Mouse (Mus musculus) MEL (cell line): ENCODE results near the gene Pdzd7. TPM values are rescaled to one million over a fixed set of nuclear protein-coding genes. Genes with fewer than 3 reads are reported as not detected.
A peak's percentile ranks its signal among the peaks of the same experiment; 100 is the strongest.

Source experiments
- DNase-seq: peaks from one replicate; pipeline ENCODE4 v3.0.0; 2011; ENCODE audit warnings: low read depth, low spot score
- H3K27ac ChIP-seq: 2 replicates; pipeline ENCODE4 v1.5.1; 2012; ENCODE audit warnings: low read depth, mild to moderate bottlenecking, control low read depth, low read length, moderate library complexity; ENCODE audit not compliant: control insufficient read depth
- H3K27me3 ChIP-seq, 2 experiments: fragments of 150-350 bp in 1 of 2; sonication (generic) in 1 of 2; 2 replicates each; pipeline ENCODE4 v1.6.1; 2012; ENCODE audit warnings: low read length in 2 of 2, mild to moderate bottlenecking in 2 of 2, improper control_type of control experiment in 1 of 2, moderate library complexity in 1 of 2; ENCODE audit not compliant: insufficient read depth in 2 of 2, control insufficient read depth in 1 of 2
- H3K36me3 ChIP-seq, 2 experiments: 2 replicates each; pipeline ENCODE4 v1.6.1; 2012 to 2014; ENCODE audit warnings: low read length in 2 of 2, improper control_type of control experiment in 1 of 2, inconsistent platforms in 1 of 2, mild to moderate bottlenecking in 1 of 2; ENCODE audit not compliant: insufficient read depth in 2 of 2, control insufficient read depth in 1 of 2
- H3K4me1 ChIP-seq, 2 experiments: fragments of 150-350 bp in 1 of 2; sonication (generic) in 1 of 2; 2 replicates each; pipeline ENCODE4 v1.6.1; 2012; ENCODE audit warnings: low read length in 2 of 2, improper control_type of control experiment in 1 of 2, mild to moderate bottlenecking in 1 of 2; ENCODE audit not compliant: insufficient read depth in 2 of 2, control insufficient read depth in 1 of 2
- H3K4me3 ChIP-seq, 2 experiments: fragments of 150-350 bp in 1 of 2; sonication (generic) in 1 of 2; 2 replicates each; pipeline ENCODE4 v1.5.1; 2012; ENCODE audit warnings: low read depth in 2 of 2, low read length in 2 of 2, mild to moderate bottlenecking in 2 of 2, moderate library complexity in 2 of 2, control low read depth in 1 of 2, improper control_type of control experiment in 1 of 2; ENCODE audit not compliant: control insufficient read depth in 1 of 2, insufficient read depth in 1 of 2
- H3K79me2 ChIP-seq: 2 replicates; pipeline ENCODE4 v1.6.1; 2012; ENCODE audit warnings: mild to moderate bottlenecking, low read length, moderate library complexity; ENCODE audit not compliant: control insufficient read depth, poor library complexity, insufficient read depth
- H3K9ac ChIP-seq: 2 replicates; pipeline ENCODE4 v1.6.1; 2012; ENCODE audit warnings: low read depth, mild to moderate bottlenecking, control low read depth, low read length, moderate library complexity; ENCODE audit not compliant: control insufficient read depth, poor library complexity, severe bottlenecking
- H3K9me3 ChIP-seq: fragments of 150-350 bp; sonication (generic); replicated peaks from 2 replicates; pipeline ENCODE4 v1.6.1; 2012; ENCODE audit warnings: mild to moderate bottlenecking, low read length, improper control_type of control experiment, moderate library complexity; ENCODE audit not compliant: insufficient read depth
- CHD2 ChIP-seq: IDR thresholded peaks from 2 replicates; pipeline ENCODE4 v1.6.1; 2011; ENCODE audit warnings: low read length, improper control_type of control experiment
- CTCF ChIP-seq, 3 experiments: IDR thresholded peaks in 2 of 3; conservative IDR thresholded peaks in 1 of 3; 2 replicates each; pipeline ENCODE4 v1.5.1; 2011 to 2012; ENCODE audit warnings: low read length in 3 of 3, low read depth in 2 of 3, mild to moderate bottlenecking in 2 of 3, improper control_type of control experiment in 1 of 3, inconsistent platforms in 1 of 3, mixed read lengths in 1 of 3, moderate library complexity in 1 of 3; ENCODE audit not compliant: control insufficient read depth in 1 of 3, insufficient read depth in 1 of 3, poor library complexity in 1 of 3, severe bottlenecking in 1 of 3
- GATA1 ChIP-seq: IDR thresholded peaks from 2 replicates; pipeline ENCODE4 v1.6.1; 2011; ENCODE audit warnings: low read depth, low read length, improper control_type of control experiment
- KAT2A ChIP-seq: conservative IDR thresholded peaks from 2 replicates; pipeline ENCODE4 v1.6.1; 2012; ENCODE audit warnings: low read depth, low read length, improper control_type of control experiment, inconsistent platforms
- MAZ ChIP-seq: IDR thresholded peaks from 2 replicates; pipeline ENCODE4 v1.6.1; 2012; ENCODE audit warnings: low read depth, mild to moderate bottlenecking, inconsistent platforms, low read length, improper control_type of control experiment
- MXI1 ChIP-seq: IDR thresholded peaks from 2 replicates; pipeline ENCODE4 v1.6.1; 2011; ENCODE audit warnings: mild to moderate bottlenecking, low read depth, low read length, improper control_type of control experiment
- MYB ChIP-seq: IDR thresholded peaks from 2 replicates; pipeline ENCODE4 v1.6.1; 2011; ENCODE audit warnings: mild to moderate bottlenecking, low read depth, low read length, improper control_type of control experiment
- MYC ChIP-seq: IDR thresholded peaks from 2 replicates; pipeline ENCODE4 v1.6.1; 2011; ENCODE audit warnings: low read depth, mild to moderate bottlenecking, low read length, improper control_type of control experiment, moderate library complexity
- RCOR1 ChIP-seq: IDR thresholded peaks from 2 replicates; pipeline ENCODE4 v1.6.1; 2012; ENCODE audit warnings: low read depth, mild to moderate bottlenecking, inconsistent platforms, low read length, improper control_type of control experiment
- TBP ChIP-seq: IDR thresholded peaks from 2 replicates; pipeline ENCODE4 v1.8.0; 2011; ENCODE audit warnings: low read depth, low read length, improper control_type of control experiment
- USF1 ChIP-seq: IDR thresholded peaks from 2 replicates; pipeline ENCODE4 v1.6.1; 2014; ENCODE audit warnings: low read depth, mild to moderate bottlenecking, inconsistent platforms, low read length, improper control_type of control experiment, moderate library complexity
- ZKSCAN1 ChIP-seq: IDR thresholded peaks from 2 replicates; pipeline ENCODE4 v1.6.1; 2012; ENCODE audit warnings: low read depth, mild to moderate bottlenecking, inconsistent platforms, low read length, improper control_type of control experiment, moderate library complexity
- polyA plus RNA-seq, 2 experiments: library from polyadenylated mRNA; stranded (reverse) in 1 of 2; unstranded in 1 of 2; fragments of >175 nt in 1 of 2; fragments of >200 nt in 1 of 2; gene quantifications; 2 replicates each; pipeline versions ENCODE4 v1.2.1 to v1.2.4; 2012; ENCODE audit warnings: low replicate concordance in 2 of 2, low read depth in 1 of 2; ENCODE audit not compliant: insufficient read length in 2 of 2, insufficient read depth in 1 of 2, missing spikeins in 1 of 2
- total RNA-seq: library from RNA; depleted of rRNA; stranded (reverse); fragments of 300-350 nt; gene quantifications from 2 replicates; pipeline ENCODE4 v1.2.3, GENCODE M21; 2012

Gene Pdzd7
- total and polyA plus RNA-seq, 3 experiments = 0.08 to 0.56 TPM; not detected in 1

GRCm38 (mm10) chr19:44989567-44990495 is 55.7 kb downstream of the Pdzd7 start:
- Histone ChIP-seq H3K9me3 (no peaks in the 10 kb centered on the region), H3K79me2 (no peaks in the 10 kb centered on the region), H3K4me1 (peaks cover 3 to 8% of the 10 kb centered on the region in 2 experiments; a peak in 2 of 4 replicates), H3K27me3 (no peaks in the 10 kb centered on the region), H3K9ac (no peak overlapping the region)
- TF ChIP-seq MXI1 (no peak), MAZ (no peak), TBP (no peak), KAT2A (no peak), MYB (no peak), USF1 (no peak), CHD2 (no peak), RCOR1 (no peak), GATA1 (no peak), MYC (no peak)
- TF ChIP-seq, all 39 proteins: peak for 0
- peaks cover 0 to 4% of the 10 kb centered on the region in 2 experiments; a peak in 1 of 4 replicates for H3K36me3 ChIP-seq
- no peak for DNase-seq
- H3K4me3 ChIP-seq = no peak overlapping the region
- H3K27ac ChIP-seq = no peak overlapping the region

GRCm38 (mm10) chr19:44988831-44989566 is 56.5 kb downstream of the Pdzd7 start, which contains the start of gene Sema4g:
TSS of gene Sema4g (plus strand) at chr19:44989101.
- Histone ChIP-seq H3K79me2 (no peaks in the 10 kb centered on the region), H3K4me1 (peaks cover 3 to 8% of the 10 kb centered on the region in 2 experiments; a peak in 2 of 4 replicates), H3K9ac (no peak within 1 kb of the TSS), H3K9me3 (no peaks in the 10 kb centered on the region), H3K27ac (no peak within 1 kb of the TSS), H3K4me3 (no peak within 1 kb of the TSS), H3K27me3 (no peaks in the 10 kb centered on the region), H3K36me3 (peaks cover 0 to 4% of the 10 kb centered on the region in 2 experiments; a peak in 1 of 4 replicates)
- TF ChIP-seq CTCF (IDR thresholded peaks at IDR 0.05 in 2 of 3, conservative IDR thresholded peaks at IDR 0.05 in 1 of 3; ENCODE audit: control insufficient read depth in 1 of 3, insufficient read depth in 1 of 3, low read depth in 2 of 3, low read length in 3 of 3, poor library complexity in 1 of 3, severe bottlenecking in 1 of 3) (peak in 1 of 3 experiments; percentile 12; a peak in 1 of 6 replicates), ZKSCAN1 (no peak)
- no peak for DNase-seq
